ENCODE assay signal across 8 mouse cellular contexts in the genomic region with DNA sequence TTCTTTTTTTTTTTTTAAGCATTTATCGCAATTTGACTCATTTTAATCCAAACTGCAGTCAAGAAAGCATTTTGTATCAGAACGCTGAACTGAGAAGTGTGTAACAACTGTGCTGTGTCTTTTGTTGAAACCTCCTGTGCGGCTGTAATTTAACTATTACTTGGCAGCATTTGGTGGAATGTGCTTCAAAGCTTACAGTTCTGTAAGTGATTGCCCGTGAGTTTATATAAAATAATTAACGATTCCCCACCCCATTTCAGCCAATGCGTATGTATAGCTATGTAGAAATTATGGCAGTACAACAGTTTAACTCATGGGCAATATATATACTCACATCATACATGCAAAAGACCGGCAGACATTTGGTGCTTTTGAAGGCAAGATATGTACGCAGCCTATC.
A peak's percentile ranks its signal among the peaks of the same experiment; 100 is the strongest.
DNase-seq lines count a peak whose midpoint lies in the region; ATAC-seq and TF ChIP-seq lines count a peak whose summit lies in the region.

No protein-coding gene starts in this region.

- no peak for DNase-seq in gastrocnemius, adult 2 months
- no peak for DNase-seq in gastrocnemius, postnatal 10 days
- no peak for DNase-seq in lung, postnatal 0 days (ENCODE audit: low spot score)
- DNase-seq in lung, postnatal 14 days, result no peak
- DNase-seq in adrenal gland, adult 18-20 months (ENCODE audit: low spot score in 2 of 2), result no peak
- DNase-seq in gastrocnemius, postnatal 25 days, result no peak

- intact Hi-C loops in gastrocnemius, adult 2 months (cut with DNase I), result no loop called here

- H3K27ac ChIP-seq in gastrocnemius, adult 2 months, result peak overlapping the region; percentile 86
- H3K27ac ChIP-seq in lung, postnatal 0 days (ENCODE audit: low read length), result no peak overlapping the region
- peak overlapping the region; percentile 100 for H3K27ac ChIP-seq in limb, embryonic 12.5 days
- H3K27ac ChIP-seq in stomach, embryonic 16.5 days (ENCODE audit: low read length), result peak overlapping the region; percentile 93

- H3K27me3 ChIP-seq in lung, postnatal 0 days (replicated peaks; ENCODE audit: insufficient read depth, low read length), result 0 out of 2 replicates have a peak, but pooled peaks cover 4% of the 10 kb centered on the region
- no peaks in the 10 kb centered on the region for H3K27me3 ChIP-seq in limb, embryonic 12.5 days
- no peaks in the 10 kb centered on the region for H3K27me3 ChIP-seq in stomach, embryonic 16.5 days (ENCODE audit: control insufficient read depth, insufficient read depth, low read length)

- 35% methylated on average over 8 of the region's 8 CpGs for WGBS in lung, postnatal 0 days
- 25% methylated on average over 8 of the region's 8 CpGs for WGBS in limb, embryonic 12.5 days
- 22% methylated on average over 8 of the region's 8 CpGs for WGBS in stomach, embryonic 16.5 days

- no peak for ATAC-seq in lung, postnatal 0 days
- ATAC-seq in limb, embryonic 12.5 days (ENCODE audit: insufficient number of reproducible peaks, insufficient read depth, low FRiP score, low TSS enrichment, low read depth), result no peak
- ATAC-seq in stomach, embryonic 16.5 days (ENCODE audit: insufficient read depth, low FRiP score), result no peak

- no peaks in the 10 kb centered on the region for H3K9me3 ChIP-seq in lung, postnatal 0 days (ENCODE audit: low read length)
- H3K9me3 ChIP-seq in limb, embryonic 12.5 days, result no peaks in the 10 kb centered on the region
- H3K9me3 ChIP-seq in stomach, embryonic 16.5 days (replicated peaks; ENCODE audit: control insufficient read depth, low read length), result no peaks in the 10 kb centered on the region

- TF ChIP-seq CTCF in gastrocnemius, adult 2 months (IDR thresholded peaks at IDR 0.05), result no peak
- no peak for TF ChIP-seq CTCF in lung, postnatal 0 days (IDR thresholded peaks at IDR 0.05)

- peak overlapping the region; percentile 81 for H3K4me3 ChIP-seq in gastrocnemius, adult 2 months
- peak overlapping the region; percentile 16; the same call in 1 of the 2 replicates for H3K4me3 ChIP-seq in lung, postnatal 0 days (ENCODE audit: low read depth, low read length)
- H3K4me3 ChIP-seq in limb, embryonic 12.5 days (replicated peaks), result peak overlapping the region; percentile 69
- H3K4me3 ChIP-seq in stomach, embryonic 16.5 days (replicated peaks; ENCODE audit: low read length), result peak overlapping the region; percentile 74

- H3K36me3 ChIP-seq in lung, postnatal 0 days (ENCODE audit: insufficient read depth, low read length), result no peaks in the 10 kb centered on the region
- H3K36me3 ChIP-seq in limb, embryonic 12.5 days, result peaks cover 24% of the 10 kb centered on the region
- H3K36me3 ChIP-seq in stomach, embryonic 16.5 days (ENCODE audit: control insufficient read depth, insufficient read depth, low read length), result no peaks in the 10 kb centered on the region

- peak overlapping the region; percentile 40 for H3K4me2 ChIP-seq in lung, postnatal 0 days (replicated peaks; ENCODE audit: low read depth, low read length)
- H3K4me2 ChIP-seq in limb, embryonic 12.5 days, result peak overlapping the region; percentile 73
- H3K4me2 ChIP-seq in stomach, embryonic 16.5 days (ENCODE audit: low read depth, low read length), result peak overlapping the region; percentile 68

- no peak overlapping the region for H3K9ac ChIP-seq in lung, postnatal 0 days (replicated peaks; ENCODE audit: low read depth)
- peak overlapping the region; percentile 99 for H3K9ac ChIP-seq in limb, embryonic 12.5 days (replicated peaks)
- H3K9ac ChIP-seq in stomach, embryonic 16.5 days (ENCODE audit: low read length), result peak overlapping the region; percentile 79

- TF ChIP-seq EP300 in lung, postnatal 0 days (IDR thresholded peaks at IDR 0.05), result no peak

- 0 out of 2 replicates have a peak, but pooled peaks cover 3% of the 10 kb centered on the region for H3K4me1 ChIP-seq in lung, postnatal 0 days (ENCODE audit: insufficient read depth, low read depth, low read length)
- peaks cover 35% of the 10 kb centered on the region for H3K4me1 ChIP-seq in limb, embryonic 12.5 days (replicated peaks)
- peaks cover 17% of the 10 kb centered on the region for H3K4me1 ChIP-seq in stomach, embryonic 16.5 days (ENCODE audit: control insufficient read depth, insufficient read depth, low read length)

Comparison
In these comparisons a context has a peak if more than half of its experiments do, and no peak if none do; other contexts are left out.
1. H3K4me3 ChIP-seq: peak in every context shown above with its lines; median percentile 81 in gastrocnemius, adult 2 months; 74 in stomach, embryonic 16.5 days; 69 in limb, embryonic 12.5 days; 16 in lung, postnatal 0 days.